Mouse (Mus musculus) E14TG2a.4 (cell line): ENCODE measurements at regions not wholly inside any gene's neighbourhood (a gene's known extent, or its start where the extent isn't known, plus 50 kb on each side); places are given as distances from the start of the nearest gene placed in this dataset.

Source experiments
- H3K27me3 ChIP-seq: 2 replicates; pipeline ENCODE4 v1.6.1; 2014; ENCODE audit warnings: low read length, control low read depth; ENCODE audit not compliant: insufficient read depth
- H3K36me3 ChIP-seq: 2 replicates; pipeline ENCODE4 v1.6.1; 2014; ENCODE audit warnings: low read length, control low read depth; ENCODE audit not compliant: insufficient read depth
- H3K4me1 ChIP-seq: replicated peaks from 2 replicates; pipeline ENCODE4 v1.6.1; 2014; ENCODE audit warnings: low read depth, low read length, control low read depth
- H3K4me3 ChIP-seq: replicated peaks from 2 replicates; pipeline ENCODE4 v1.5.1; 2014; ENCODE audit warnings: mild to moderate bottlenecking, low read length
- H3K9me3 ChIP-seq: 2 replicates; pipeline ENCODE4 v1.6.1; 2014; ENCODE audit warnings: low read length, control low read depth
- CTCF ChIP-seq: conservative IDR thresholded peaks from 2 replicates; pipeline ENCODE4 v1.5.1; 2014; ENCODE audit warnings: low read length
- NANOG ChIP-seq: IDR thresholded peaks from 2 replicates; pipeline ENCODE4 v1.6.1; 2014; ENCODE audit warnings: borderline replicate concordance, low read length, mixed read lengths
- POU5F1 ChIP-seq: IDR thresholded peaks from 2 replicates; pipeline ENCODE4 v1.6.1; 2014; ENCODE audit warnings: low read length, borderline replicate concordance

- no peaks in the 10 kb centered on the region for H3K4me1 ChIP-seq
- TF ChIP-seq POU5F1 (no peak), NANOG (no peak), CTCF (no peak)
- H3K9me3 ChIP-seq: no peaks in the 10 kb centered on the region
- H3K36me3 ChIP-seq: no peaks in the 10 kb centered on the region
- no peak overlapping the region for H3K4me3 ChIP-seq
- peaks cover 4% of the 10 kb centered on the region; the same call in 1 of the 2 replicates for H3K27me3 ChIP-seq
Observed at GRCm38 (mm10) chr2:11416122-11416521, 137.8 kb downstream of the Pfkfb3 start.

- Histone ChIP-seq H3K36me3 (no peaks in the 10 kb centered on the region), H3K4me3 (no peak overlapping the region), H3K27me3 (no peaks in the 10 kb centered on the region; the same call in 1 of the 2 replicates), H3K9me3 (no peaks in the 10 kb centered on the region), H3K4me1 (no peaks in the 10 kb centered on the region)
- TF ChIP-seq CTCF (no peak), POU5F1 (no peak), NANOG (no peak)
Observed at GRCm38 (mm10) chr2:11412521-11412920, 141.4 kb downstream of the Pfkfb3 start.

GRCm38 (mm10) chr2:11408497-11408896, 145.4 kb downstream of the Pfkfb3 start:
- Histone ChIP-seq H3K9me3 (no peaks in the 10 kb centered on the region), H3K4me3 (no peak overlapping the region), H3K36me3 (no peaks in the 10 kb centered on the region), H3K27me3 (no peaks in the 10 kb centered on the region), H3K4me1 (no peaks in the 10 kb centered on the region)
- TF ChIP-seq POU5F1: no peak

- Histone ChIP-seq H3K4me3 (no peak overlapping the region), H3K27me3 (no peaks in the 10 kb centered on the region), H3K4me1 (no peaks in the 10 kb centered on the region), H3K9me3 (no peaks in the 10 kb centered on the region), H3K36me3 (no peaks in the 10 kb centered on the region)
- TF ChIP-seq CTCF (no peak), NANOG (no peak), POU5F1 (no peak)
Observed at GRCm38 (mm10) chr2:11406103-11406615, 147.7 kb downstream of the Pfkfb3 start.

GRCm38 (mm10) chr2:11402218-11402848, 151.5 kb downstream of the Pfkfb3 start:
- H3K9me3 ChIP-seq: no peaks in the 10 kb centered on the region
- no peaks in the 10 kb centered on the region for H3K4me1 ChIP-seq
- H3K27me3 ChIP-seq: no peaks in the 10 kb centered on the region
- no peak for TF ChIP-seq CTCF
- H3K36me3 ChIP-seq: no peaks in the 10 kb centered on the region
- H3K4me3 ChIP-seq: no peak overlapping the region

GRCm38 (mm10) chr2:11399411-11399810, 154.5 kb downstream of the Pfkfb3 start:
- TF ChIP-seq CTCF (no peak), POU5F1 (no peak), NANOG (no peak)
- no peaks in the 10 kb centered on the region for H3K36me3 ChIP-seq
- no peaks in the 10 kb centered on the region for H3K27me3 ChIP-seq
- no peaks in the 10 kb centered on the region for H3K4me1 ChIP-seq
- no peaks in the 10 kb centered on the region for H3K9me3 ChIP-seq
- H3K4me3 ChIP-seq: no peak overlapping the region

- no peaks in the 10 kb centered on the region for H3K36me3 ChIP-seq
- no peaks in the 10 kb centered on the region for H3K9me3 ChIP-seq
- H3K4me1 ChIP-seq: no peaks in the 10 kb centered on the region
- TF ChIP-seq CTCF (no peak), POU5F1 (no peak), NANOG (no peak)
- H3K27me3 ChIP-seq: no peaks in the 10 kb centered on the region
- H3K4me3 ChIP-seq: no peak overlapping the region
Observed at GRCm38 (mm10) chr2:11398949-11399348, 154.9 kb downstream of the Pfkfb3 start.

GRCm38 (mm10) chr2:11398391-11398790, 155.5 kb downstream of the Pfkfb3 start:
- Histone ChIP-seq H3K4me1 (no peaks in the 10 kb centered on the region), H3K27me3 (no peaks in the 10 kb centered on the region), H3K36me3 (no peaks in the 10 kb centered on the region), H3K9me3 (no peaks in the 10 kb centered on the region), H3K4me3 (no peak overlapping the region)
- TF ChIP-seq CTCF (no peak), NANOG (no peak), POU5F1 (no peak)

GRCm38 (mm10) chr2:11396835-11397234, 157.0 kb downstream of the Pfkfb3 start:
- peaks cover 8% of the 10 kb centered on the region for H3K4me1 ChIP-seq
- no peaks in the 10 kb centered on the region for H3K27me3 ChIP-seq
- H3K36me3 ChIP-seq: no peaks in the 10 kb centered on the region
- H3K4me3 ChIP-seq: no peak overlapping the region
- no peak for TF ChIP-seq NANOG
- peak; percentile 62 for TF ChIP-seq CTCF
- no peaks in the 10 kb centered on the region for H3K9me3 ChIP-seq
